ENCODE assay signal across 19 mouse cellular contexts in the genomic region with DNA sequence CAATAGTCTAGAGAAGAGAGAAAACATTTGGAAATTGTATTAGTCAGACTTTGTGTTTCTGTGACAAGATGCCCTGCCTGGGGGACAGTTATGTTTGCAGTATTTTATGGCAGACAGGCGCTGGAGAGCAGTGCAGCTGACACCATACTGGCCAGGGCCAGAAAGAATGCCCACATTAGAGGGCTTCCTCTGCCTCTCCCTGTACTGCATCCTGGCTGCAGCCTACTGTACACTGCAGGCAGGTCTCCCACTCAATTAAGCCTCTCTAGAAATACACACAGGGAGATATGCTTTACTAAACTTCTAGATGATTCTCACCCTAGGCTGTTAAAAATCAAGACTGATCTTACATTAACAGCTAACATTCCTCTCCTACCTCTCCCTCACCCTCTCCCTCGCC. TPM values are rescaled to one million over a fixed set of nuclear protein-coding genes. Genes with fewer than 3 reads are reported as not detected.
DNase-seq lines count a peak whose midpoint lies in the region; ATAC-seq lines count a peak whose summit lies in the region.
"Had no signal": no experiment of that assay in that cellular context is flagged by ENCODE, and none has a peak within 500 bp of the region (broad histone marks: within the 10 kb centered on the region; RNA-seq: fewer than 3 reads in every experiment).

No protein-coding gene starts in this region.

- 88% methylated on average over 2 of the region's 2 CpGs for WGBS in forebrain, embryonic 16.5 days
- 82% methylated on average over 2 of the region's 2 CpGs for WGBS in forebrain, embryonic 12.5 days
- WGBS in hindbrain, embryonic 16.5 days: 79% methylated on average over 2 of the region's 2 CpGs
- whole genome bisulfite sequencing in hindbrain, embryonic 12.5 days: 79% methylated on average over 2 of the region's 2 CpGs
- WGBS in limb, embryonic 15.5 days: 66% methylated on average over 2 of the region's 2 CpGs
- WGBS in limb, embryonic 10.5 days: 71% methylated on average over 2 of the region's 2 CpGs
- WGBS in neural tube, embryonic 14.5 days: 66% methylated on average over 2 of the region's 2 CpGs

- H3K9ac ChIP-seq in forebrain, embryonic 16.5 days (replicated peaks; ENCODE audit: low read depth, low read length): no peak overlapping the region
- H3K9ac ChIP-seq in forebrain, embryonic 12.5 days: no peak overlapping the region
- H3K9ac ChIP-seq in hindbrain, embryonic 16.5 days (ENCODE audit: low read depth, low read length): no peak overlapping the region
- no peak overlapping the region for H3K9ac ChIP-seq in hindbrain, embryonic 12.5 days
- H3K9ac ChIP-seq in limb, embryonic 15.5 days: no peak overlapping the region
- H3K9ac ChIP-seq in neural tube, embryonic 14.5 days (replicated peaks; ENCODE audit: low read depth, low read length): no peak overlapping the region
- H3K9ac ChIP-seq: embryonic facial prominence, embryonic 13.5 days; forebrain, embryonic 15.5 days; heart, embryonic 13.5 days; intestine, embryonic 15.5 days had no signal

- H3K4me2 ChIP-seq in forebrain, embryonic 16.5 days (ENCODE audit: low read length): no peak overlapping the region
- H3K4me2 ChIP-seq in forebrain, embryonic 12.5 days: no peak overlapping the region
- H3K4me2 ChIP-seq in hindbrain, embryonic 16.5 days (ENCODE audit: low read length): no peak overlapping the region
- no peak overlapping the region for H3K4me2 ChIP-seq in hindbrain, embryonic 12.5 days (replicated peaks)
- H3K4me2 ChIP-seq in limb, embryonic 15.5 days: no peak overlapping the region
- no peak overlapping the region for H3K4me2 ChIP-seq in neural tube, embryonic 14.5 days (ENCODE audit: low read depth, low read length)
- H3K4me2 ChIP-seq: embryonic facial prominence, embryonic 13.5 days; forebrain, embryonic 15.5 days; heart, embryonic 13.5 days; intestine, embryonic 15.5 days had no signal

- H3K4me3 ChIP-seq in forebrain, embryonic 16.5 days (replicated peaks; ENCODE audit: low read length): no peak overlapping the region
- no peak overlapping the region for H3K4me3 ChIP-seq in forebrain, embryonic 12.5 days (replicated peaks)
- no peak overlapping the region for H3K4me3 ChIP-seq in hindbrain, embryonic 16.5 days (ENCODE audit: low read length)
- no peak overlapping the region for H3K4me3 ChIP-seq in hindbrain, embryonic 12.5 days
- no peak overlapping the region for H3K4me3 ChIP-seq in limb, embryonic 15.5 days
- H3K4me3 ChIP-seq in limb, embryonic 10.5 days: no peak overlapping the region
- no peak overlapping the region for H3K4me3 ChIP-seq in neural tube, embryonic 14.5 days (ENCODE audit: low read depth, low read length)
- H3K4me3 ChIP-seq: embryonic facial prominence, embryonic 13.5 days; forebrain, embryonic 15.5 days; gastrocnemius, adult 2 months; heart, embryonic 13.5 days; intestine, embryonic 15.5 days had no signal

- no peak for DNase-seq in limb, embryonic 10.5 days (ENCODE audit: low spot score)
- DNase-seq in neural tube, embryonic 10.5 days (ENCODE audit: extremely low spot score, low spot score): no peak
- DNase-seq: adrenal gland, postnatal 10 days; cerebellum, adult 11 months; cerebellum, adult 8-10 months; cerebellum, postnatal 25 days; gastrocnemius, adult 2 months; gastrocnemius, postnatal 25 days; heart, postnatal 36 days had no signal

- no peaks in the 10 kb centered on the region for H3K4me1 ChIP-seq in forebrain, embryonic 16.5 days (replicated peaks; ENCODE audit: control insufficient read depth, insufficient read depth, low read length)
- H3K4me1 ChIP-seq in forebrain, embryonic 12.5 days: peaks cover 6% of the 10 kb centered on the region; the same call in 1 of the 2 replicates
- H3K4me1 ChIP-seq in hindbrain, embryonic 16.5 days (ENCODE audit: control insufficient read depth, insufficient read depth, low read depth, low read length): peaks cover 3% of the 10 kb centered on the region; the same call in 1 of the 2 replicates
- peaks cover 20% of the 10 kb centered on the region for H3K4me1 ChIP-seq in hindbrain, embryonic 12.5 days
- H3K4me1 ChIP-seq in limb, embryonic 15.5 days: no peaks in the 10 kb centered on the region
- H3K4me1 ChIP-seq in limb, embryonic 10.5 days: peaks cover 23% of the 10 kb centered on the region
- H3K4me1 ChIP-seq in neural tube, embryonic 14.5 days (ENCODE audit: control insufficient read depth, insufficient read depth, low read length): no peaks in the 10 kb centered on the region
- H3K4me1 ChIP-seq: embryonic facial prominence, embryonic 13.5 days; forebrain, embryonic 15.5 days; intestine, embryonic 15.5 days had no signal

- ATAC-seq in forebrain, embryonic 16.5 days: 0 out of 2 replicates have a peak, but pooled peaks have one; percentile 30
- no peak for ATAC-seq in forebrain, embryonic 12.5 days (ENCODE audit: low FRiP score)
- ATAC-seq in hindbrain, embryonic 16.5 days: peak; percentile 49; the same call in 1 of the 2 replicates
- ATAC-seq in hindbrain, embryonic 12.5 days (ENCODE audit: low FRiP score): no peak
- 0 out of 2 replicates have a peak, but pooled peaks have one; percentile 24 for ATAC-seq in limb, embryonic 15.5 days (ENCODE audit: insufficient number of reproducible peaks, low FRiP score, low TSS enrichment, low read depth)
- peak; percentile 39; the same call in 1 of the 2 replicates for ATAC-seq in neural tube, embryonic 14.5 days (ENCODE audit: low read depth)
- ATAC-seq: forebrain, embryonic 15.5 days; intestine, embryonic 15.5 days had no signal

- no peak overlapping the region for H3K27ac ChIP-seq in forebrain, embryonic 16.5 days (ENCODE audit: low read length)
- no peak overlapping the region for H3K27ac ChIP-seq in forebrain, embryonic 12.5 days
- H3K27ac ChIP-seq in hindbrain, embryonic 16.5 days (ENCODE audit: low read depth, low read length): no peak overlapping the region
- H3K27ac ChIP-seq in hindbrain, embryonic 12.5 days: no peak overlapping the region
- H3K27ac ChIP-seq in limb, embryonic 15.5 days: no peak overlapping the region
- no peak overlapping the region for H3K27ac ChIP-seq in limb, embryonic 10.5 days
- H3K27ac ChIP-seq in neural tube, embryonic 14.5 days (ENCODE audit: low read depth, low read length): no peak overlapping the region
- H3K27ac ChIP-seq: embryonic facial prominence, embryonic 13.5 days; forebrain, embryonic 15.5 days; gastrocnemius, adult 2 months; heart, embryonic 13.5 days; intestine, embryonic 15.5 days had no signal

- no peaks in the 10 kb centered on the region for H3K27me3 ChIP-seq in forebrain, embryonic 16.5 days (replicated peaks; ENCODE audit: control insufficient read depth, insufficient read depth, low read length)
- H3K27me3 ChIP-seq in forebrain, embryonic 12.5 days: no peaks in the 10 kb centered on the region
- no peaks in the 10 kb centered on the region for H3K27me3 ChIP-seq in hindbrain, embryonic 16.5 days (replicated peaks; ENCODE audit: control insufficient read depth, insufficient read depth, low read length)
- no peaks in the 10 kb centered on the region for H3K27me3 ChIP-seq in hindbrain, embryonic 12.5 days
- H3K27me3 ChIP-seq in limb, embryonic 15.5 days: no peaks in the 10 kb centered on the region
- H3K27me3 ChIP-seq in limb, embryonic 10.5 days (ENCODE audit: low read depth, poor library complexity, severe bottlenecking): no peaks in the 10 kb centered on the region
- H3K27me3 ChIP-seq in neural tube, embryonic 14.5 days (ENCODE audit: control insufficient read depth, insufficient read depth, low read length): no peaks in the 10 kb centered on the region
- H3K27me3 ChIP-seq: embryonic facial prominence, embryonic 13.5 days; forebrain, embryonic 15.5 days; heart, embryonic 13.5 days; intestine, embryonic 15.5 days had no signal

- H3K9me3 ChIP-seq in forebrain, embryonic 16.5 days (ENCODE audit: control insufficient read depth, low read length): no peaks in the 10 kb centered on the region
- H3K9me3 ChIP-seq in forebrain, embryonic 12.5 days: no peaks in the 10 kb centered on the region
- no peaks in the 10 kb centered on the region for H3K9me3 ChIP-seq in hindbrain, embryonic 16.5 days (ENCODE audit: control insufficient read depth, low read length)
- H3K9me3 ChIP-seq in hindbrain, embryonic 12.5 days (replicated peaks): no peaks in the 10 kb centered on the region
- no peaks in the 10 kb centered on the region for H3K9me3 ChIP-seq in limb, embryonic 15.5 days
- no peaks in the 10 kb centered on the region for H3K9me3 ChIP-seq in limb, embryonic 10.5 days (replicated peaks)
- no peaks in the 10 kb centered on the region for H3K9me3 ChIP-seq in neural tube, embryonic 14.5 days (ENCODE audit: control insufficient read depth, low read length)
- H3K9me3 ChIP-seq: embryonic facial prominence, embryonic 13.5 days; forebrain, embryonic 15.5 days; heart, embryonic 13.5 days; intestine, embryonic 15.5 days had no signal

- H3K36me3 ChIP-seq in forebrain, embryonic 16.5 days (ENCODE audit: control insufficient read depth, insufficient read depth): no peaks in the 10 kb centered on the region
- H3K36me3 ChIP-seq in forebrain, embryonic 12.5 days (replicated peaks): no peaks in the 10 kb centered on the region
- H3K36me3 ChIP-seq in hindbrain, embryonic 16.5 days (ENCODE audit: control insufficient read depth, insufficient read depth, low read length): no peaks in the 10 kb centered on the region
- no peaks in the 10 kb centered on the region for H3K36me3 ChIP-seq in hindbrain, embryonic 12.5 days
- H3K36me3 ChIP-seq in limb, embryonic 15.5 days: no peaks in the 10 kb centered on the region
- no peaks in the 10 kb centered on the region for H3K36me3 ChIP-seq in limb, embryonic 10.5 days
- no peaks in the 10 kb centered on the region for H3K36me3 ChIP-seq in neural tube, embryonic 14.5 days (ENCODE audit: control insufficient read depth, insufficient read depth, low read length)
- H3K36me3 ChIP-seq: embryonic facial prominence, embryonic 13.5 days; forebrain, embryonic 15.5 days; heart, embryonic 13.5 days; intestine, embryonic 15.5 days had no signal

RNA-seq across cellular contexts. Expression of a gene that starts 36.6 kb away (rescaled TPM):
- 19.2 and 24.1 TPM in 2 replicates for polyA plus RNA-seq in forebrain, embryonic 16.5 days (2015; fragmentation: Nextera tagmentation; extraction: Ambion mirVana)
- 14.7 and 17.7 TPM in 2 replicates for polyA plus RNA-seq in forebrain, embryonic 12.5 days (2016; fragmentation: Nextera tagmentation; extraction: Ambion mirVana)
- polyA plus RNA-seq in hindbrain, embryonic 16.5 days (2015; fragmentation: Nextera tagmentation; extraction: Ambion mirVana): 27.2 and 30.5 TPM in 2 replicates
- 20.4 and 22.5 TPM in 2 replicates for polyA plus RNA-seq in hindbrain, embryonic 12.5 days (2016; fragmentation: Nextera tagmentation; extraction: Ambion mirVana)
- polyA plus RNA-seq in limb, embryonic 15.5 days (2015; fragmentation: Nextera tagmentation; extraction: Ambion mirVana): 15.6 and 17.0 TPM in 2 replicates
- polyA plus RNA-seq in limb, embryonic 10.5 days (2016; fragmentation: Nextera tagmentation; extraction: Ambion mirVana): 11.1 and 14.7 TPM in 2 replicates
- polyA plus RNA-seq in neural tube, embryonic 14.5 days (2014; fragmentation: Nextera tagmentation; extraction: Ambion mirVana): 44.9 and 50.6 TPM in 2 replicates

Comparison
In these comparisons a context has a peak if more than half of its experiments do, and no peak if none do; other contexts are left out.
1. ATAC-seq: peak in forebrain, embryonic 16.5 days (single experiment), hindbrain, embryonic 16.5 days (single experiment), limb, embryonic 15.5 days (single experiment) and neural tube, embryonic 14.5 days (single experiment); none in forebrain, embryonic 12.5 days (single experiment) and hindbrain, embryonic 12.5 days (single experiment).